Mouse (Mus musculus): ENCODE measurements around the gene Npnt. TPM values are rescaled to one million over a fixed set of nuclear protein-coding genes. Genes with fewer than 3 reads are reported as not detected.

The Npnt gene
- polyA plus RNA-seq, 2 experiments, result 41.7 to 45.4 TPM

- DNase-seq (ENCODE audit: low spot score), result no peak
- WGBS, result 64% methylated on average over 6 of the region's 6 CpGs
- peak; percentile 38; the same call in 1 of the 2 replicates for ATAC-seq (ENCODE audit: low FRiP score, low read depth)
These were observed 76.8 kb downstream of the Npnt start for GRCm38 (mm10) chr3:132873251-132873650.

GRCm38 (mm10) chr3:132871318-132871904 is 78.7 kb downstream of the Npnt start:
- Histone ChIP-seq H3K4me3 (replicated peaks; ENCODE audit: low read length) (no peak overlapping the region), H3K9me3 (ENCODE audit: control insufficient read depth, low read length) (no peaks in the 10 kb centered on the region), H3K9ac (ENCODE audit: low read depth, low read length, severe bottlenecking) (no peak overlapping the region), H3K27me3 (ENCODE audit: control insufficient read depth, insufficient read depth, low read length) (no peaks in the 10 kb centered on the region), H3K36me3 (ENCODE audit: control insufficient read depth, insufficient read depth, low read length) (no peaks in the 10 kb centered on the region), H3K27ac (replicated peaks; ENCODE audit: low read depth, low read length) (no peak overlapping the region), H3K4me1 (ENCODE audit: control insufficient read depth, insufficient read depth, low read length) (peaks cover 6% of the 10 kb centered on the region), H3K4me2 (replicated peaks; ENCODE audit: low read depth, low read length, severe bottlenecking) (no peak overlapping the region)
- DNase-seq (ENCODE audit: low spot score) (no peak), ATAC-seq (ENCODE audit: low FRiP score, low read depth) (no peak)
- WGBS, result 88% methylated on average over 9 of the region's 9 CpGs
- TF ChIP-seq POLR2A (IDR thresholded peaks at IDR 0.05; ENCODE audit: borderline replicate concordance, extremely low read depth, insufficient read depth, insufficient read length), result no peak

More at GRCm38 (mm10) chr3:132873251-132873650, 76.8 kb downstream of the Npnt start:
- Histone ChIP-seq H3K4me3 (replicated peaks; ENCODE audit: low read length) (no peak overlapping the region), H3K4me2 (replicated peaks; ENCODE audit: low read depth, low read length, severe bottlenecking) (no peak overlapping the region), H3K9ac (ENCODE audit: low read depth, low read length, severe bottlenecking) (no peak overlapping the region), H3K4me1 (ENCODE audit: control insufficient read depth, insufficient read depth, low read length) (peaks cover 17% of the 10 kb centered on the region), H3K27ac (replicated peaks; ENCODE audit: low read depth, low read length) (no peak overlapping the region), H3K27me3 (ENCODE audit: control insufficient read depth, insufficient read depth, low read length) (no peaks in the 10 kb centered on the region), H3K36me3 (ENCODE audit: control insufficient read depth, insufficient read depth, low read length) (no peaks in the 10 kb centered on the region), H3K9me3 (ENCODE audit: control insufficient read depth, low read length) (no peaks in the 10 kb centered on the region)
- TF ChIP-seq POLR2A (IDR thresholded peaks at IDR 0.05; ENCODE audit: borderline replicate concordance, extremely low read depth, insufficient read depth, insufficient read length), result no peak

- TF ChIP-seq POLR2A (IDR thresholded peaks at IDR 0.05; ENCODE audit: borderline replicate concordance, extremely low read depth, insufficient read depth, insufficient read length), result no peak
- Histone ChIP-seq H3K4me2 (replicated peaks; ENCODE audit: low read depth, low read length, severe bottlenecking) (no peak overlapping the region), H3K4me3 (replicated peaks; ENCODE audit: low read length) (no peak overlapping the region), H3K27me3 (ENCODE audit: control insufficient read depth, insufficient read depth, low read length) (no peaks in the 10 kb centered on the region), H3K9ac (ENCODE audit: low read depth, low read length, severe bottlenecking) (no peak overlapping the region), H3K27ac (replicated peaks; ENCODE audit: low read depth, low read length) (no peak overlapping the region), H3K9me3 (ENCODE audit: control insufficient read depth, low read length) (no peaks in the 10 kb centered on the region), H3K4me1 (ENCODE audit: control insufficient read depth, insufficient read depth, low read length) (no peaks in the 10 kb centered on the region), H3K36me3 (ENCODE audit: control insufficient read depth, insufficient read depth, low read length) (no peaks in the 10 kb centered on the region)
- 89% methylated on average over 6 of the region's 6 CpGs for WGBS
- ATAC-seq (ENCODE audit: low FRiP score, low read depth), result no peak
- DNase-seq (ENCODE audit: low spot score), result no peak
These were observed 80.0 kb downstream of the Npnt start for GRCm38 (mm10) chr3:132870079-132870478.

GRCm38 (mm10) chr3:132868838-132869237 is 81.3 kb downstream of the Npnt start:
- no peak for TF ChIP-seq POLR2A (IDR thresholded peaks at IDR 0.05; ENCODE audit: borderline replicate concordance, extremely low read depth, insufficient read depth, insufficient read length)
- WGBS, result 73% methylated on average over 2 of the region's 2 CpGs

DNA sequence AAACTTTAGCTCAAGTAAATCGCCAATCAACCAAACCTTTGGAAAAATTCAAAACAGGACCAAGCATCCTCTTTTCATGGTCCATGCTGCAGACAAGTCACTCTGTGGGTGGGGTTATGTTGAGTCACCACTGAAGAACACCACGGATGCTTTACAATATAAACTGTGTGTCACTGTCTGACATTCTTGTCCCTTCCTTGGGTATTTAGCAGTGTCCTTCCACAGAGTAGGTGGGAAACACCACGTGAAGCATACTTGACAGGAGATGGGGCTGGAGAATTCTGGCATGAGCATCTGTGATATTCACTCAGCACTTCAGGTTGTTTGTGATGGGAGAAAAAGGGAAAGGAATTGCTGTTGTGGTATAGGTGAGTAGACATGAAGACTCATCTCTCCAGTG is 83.1 kb downstream of the Npnt start:
- Histone ChIP-seq H3K36me3 (ENCODE audit: control insufficient read depth, insufficient read depth, low read length) (no peaks in the 10 kb centered on the region), H3K27ac (replicated peaks; ENCODE audit: low read depth, low read length) (no peak overlapping the region), H3K4me1 (ENCODE audit: control insufficient read depth, insufficient read depth, low read length) (0 out of 2 replicates have a peak, but pooled peaks cover 4% of the 10 kb centered on the region), H3K4me3 (replicated peaks; ENCODE audit: low read length) (no peak overlapping the region), H3K9ac (ENCODE audit: low read depth, low read length, severe bottlenecking) (no peak overlapping the region), H3K27me3 (ENCODE audit: control insufficient read depth, insufficient read depth, low read length) (no peaks in the 10 kb centered on the region), H3K4me2 (replicated peaks; ENCODE audit: low read depth, low read length, severe bottlenecking) (no peak overlapping the region), H3K9me3 (ENCODE audit: control insufficient read depth, low read length) (no peaks in the 10 kb centered on the region)
- DNase-seq (ENCODE audit: low spot score) (no peak), ATAC-seq (ENCODE audit: low FRiP score, low read depth) (no peak)
- TF ChIP-seq POLR2A (IDR thresholded peaks at IDR 0.05; ENCODE audit: borderline replicate concordance, extremely low read depth, insufficient read depth, insufficient read length), result no peak
- WGBS, result 86% methylated on average over 3 of the region's 3 CpGs

More at GRCm38 (mm10) chr3:132868838-132869237, 81.3 kb downstream of the Npnt start:
- DNase-seq (ENCODE audit: low spot score), result no peak
- H3K4me1 ChIP-seq (ENCODE audit: control insufficient read depth, insufficient read depth, low read length), result 0 out of 2 replicates have a peak, but pooled peaks cover 3% of the 10 kb centered on the region
- H3K9me3 ChIP-seq (ENCODE audit: control insufficient read depth, low read length), result no peaks in the 10 kb centered on the region
- no peak overlapping the region for H3K9ac ChIP-seq (ENCODE audit: low read depth, low read length, severe bottlenecking)
- H3K4me3 ChIP-seq (replicated peaks; ENCODE audit: low read length), result no peak overlapping the region
- no peak for ATAC-seq (ENCODE audit: low FRiP score, low read depth)
- no peaks in the 10 kb centered on the region for H3K36me3 ChIP-seq (ENCODE audit: control insufficient read depth, insufficient read depth, low read length)
- no peak overlapping the region for H3K27ac ChIP-seq (replicated peaks; ENCODE audit: low read depth, low read length)
- H3K4me2 ChIP-seq (replicated peaks; ENCODE audit: low read depth, low read length, severe bottlenecking), result no peak overlapping the region
- no peaks in the 10 kb centered on the region for H3K27me3 ChIP-seq (ENCODE audit: control insufficient read depth, insufficient read depth, low read length)

All from limb, embryonic 14.5 days (tissue).